Mouse (Mus musculus): ENCODE measurements at regions not wholly inside any gene's neighbourhood (a gene's known extent, or its start where the extent isn't known, plus 50 kb on each side); places are given as distances from the start of the nearest gene placed in this dataset.

GRCm38 (mm10) chr11:51911481-51911880, 54.0 kb upstream of the Jade2 start:
- no peak overlapping the region for H3K27ac ChIP-seq
- H3K9ac ChIP-seq, result no peak overlapping the region
- no peak for ATAC-seq (ENCODE audit: low FRiP score, low read depth)
- no peak overlapping the region for H3K4me2 ChIP-seq (replicated peaks)
- H3K36me3 ChIP-seq, result no peaks in the 10 kb centered on the region
- no peaks in the 10 kb centered on the region for H3K9me3 ChIP-seq
- 83% methylated on average over 3 of the region's 3 CpGs for WGBS
- peaks cover 7% of the 10 kb centered on the region for H3K4me1 ChIP-seq
- no peaks in the 10 kb centered on the region for H3K27me3 ChIP-seq (replicated peaks)
- no peak overlapping the region for H3K4me3 ChIP-seq

GRCm38 (mm10) chr11:51915656-51916032, 51.8 kb upstream of the Cdkn2aipnl start:
- H3K4me2 ChIP-seq (replicated peaks), result peak overlapping the region; percentile 59; the same call in 1 of the 2 replicates
- H3K9me3 ChIP-seq, result no peaks in the 10 kb centered on the region
- peak; percentile 41; the same call in 1 of the 2 replicates for ATAC-seq (ENCODE audit: low FRiP score, low read depth)
- no peak overlapping the region for H3K4me3 ChIP-seq
- WGBS, result 19% methylated on average over 8 of the region's 8 CpGs
- no peaks in the 10 kb centered on the region for H3K27me3 ChIP-seq (replicated peaks)
- no peaks in the 10 kb centered on the region for H3K36me3 ChIP-seq
- H3K9ac ChIP-seq, result no peak overlapping the region
- peaks cover 10% of the 10 kb centered on the region for H3K4me1 ChIP-seq
- H3K27ac ChIP-seq, result no peak overlapping the region

GRCm38 (mm10) chr11:51916033-51916929, 51.2 kb upstream of the Cdkn2aipnl start:
- Histone ChIP-seq H3K9me3 (no peaks in the 10 kb centered on the region), H3K9ac (0 out of 2 replicates have a peak overlapping the region, but pooled peaks have one; percentile 9), H3K4me2 (replicated peaks) (peak overlapping the region; percentile 59), H3K27ac (no peak overlapping the region), H3K4me3 (peak overlapping the region; percentile 12), H3K36me3 (no peaks in the 10 kb centered on the region), H3K4me1 (peaks cover 10% of the 10 kb centered on the region), H3K27me3 (replicated peaks) (no peaks in the 10 kb centered on the region)
- WGBS, result under 1% methylated on average over 29 of the region's 29 CpGs
- peak; percentile 71 for ATAC-seq (ENCODE audit: low FRiP score, low read depth)

Data from neural tube, embryonic 12.5 days (tissue).